Mouse (Mus musculus) midbrain, embryonic 16.5 days (tissue): ENCODE data around the gene Lrmda. TPM values are rescaled to one million over a fixed set of nuclear protein-coding genes. Genes with fewer than 3 reads are reported as not detected.

Experiments used
- ATAC-seq: fragments of 200-750 bp; cut with Nextera tagmentation; 2 replicates; pipeline ENCODE4 v1.8.0; 2017; ENCODE audit warnings: moderate TSS enrichment
- H3K27ac ChIP-seq: fragments of 300-500 bp; sonication (generic); 2 replicates; pipeline ENCODE4 v1.5.1; 2014; ENCODE audit warnings: mild to moderate bottlenecking, low read length, mixed read lengths
- H3K27me3 ChIP-seq: fragments of 300-500 bp; sonication (generic); 2 replicates; pipeline ENCODE4 v1.6.1; 2014; ENCODE audit warnings: low read depth, low read length, mixed read lengths; ENCODE audit not compliant: control insufficient read depth, insufficient read depth
- H3K36me3 ChIP-seq: fragments of 300-500 bp; sonication (generic); 2 replicates; pipeline ENCODE4 v1.6.1; 2014; ENCODE audit warnings: mild to moderate bottlenecking, low read length, moderate library complexity, mixed read lengths; ENCODE audit not compliant: control insufficient read depth, insufficient read depth
- H3K4me1 ChIP-seq: fragments of 300-500 bp; sonication (generic); 2 replicates; pipeline ENCODE4 v1.6.1; 2014; ENCODE audit warnings: mild to moderate bottlenecking, low read length, mixed read lengths; ENCODE audit not compliant: control insufficient read depth, insufficient read depth
- H3K4me2 ChIP-seq: fragments of 300-500 bp; sonication (generic); 2 replicates; pipeline ENCODE4 v1.6.1; 2014; ENCODE audit warnings: mild to moderate bottlenecking, low read length, mixed read lengths
- H3K4me3 ChIP-seq: fragments of 300-500 bp; sonication (generic); 2 replicates; pipeline ENCODE4 v1.5.1; 2014; ENCODE audit warnings: low read depth, mild to moderate bottlenecking, low read length, moderate library complexity, mixed read lengths
- H3K9ac ChIP-seq: fragments of 300-500 bp; sonication (generic); 2 replicates; pipeline ENCODE4 v1.6.1; 2014; ENCODE audit warnings: low read depth, low read length, mixed read lengths
- H3K9me3 ChIP-seq: fragments of 300-500 bp; sonication (generic); replicated peaks from 2 replicates; pipeline ENCODE4 v1.6.1; 2014; ENCODE audit warnings: mild to moderate bottlenecking, low read length, mixed read lengths; ENCODE audit not compliant: control insufficient read depth, poor library complexity, severe bottlenecking
- WGBS: fragments of 180-500 bp; shearing (Covaris S2); extraction: QIAGEN DNeasy Blood & Tissue Kit; methylation state at CpG from one replicate; pipeline ENCODE4 v1.1.7; 2014; 5-methylcytosine and 5-hydroxymethylcytosine counted together
- polyA plus RNA-seq: library from polyadenylated mRNA; unstranded; fragments of >200 nt; fragmentation: Nextera tagmentation; extraction: Ambion mirVana; gene quantifications from 2 replicates; pipeline ENCODE4 v1.2.1, GENCODE M21; 2015

The Lrmda gene
- polyA plus RNA-seq, 1 experiment from 2014 or later = not detected

DNA sequence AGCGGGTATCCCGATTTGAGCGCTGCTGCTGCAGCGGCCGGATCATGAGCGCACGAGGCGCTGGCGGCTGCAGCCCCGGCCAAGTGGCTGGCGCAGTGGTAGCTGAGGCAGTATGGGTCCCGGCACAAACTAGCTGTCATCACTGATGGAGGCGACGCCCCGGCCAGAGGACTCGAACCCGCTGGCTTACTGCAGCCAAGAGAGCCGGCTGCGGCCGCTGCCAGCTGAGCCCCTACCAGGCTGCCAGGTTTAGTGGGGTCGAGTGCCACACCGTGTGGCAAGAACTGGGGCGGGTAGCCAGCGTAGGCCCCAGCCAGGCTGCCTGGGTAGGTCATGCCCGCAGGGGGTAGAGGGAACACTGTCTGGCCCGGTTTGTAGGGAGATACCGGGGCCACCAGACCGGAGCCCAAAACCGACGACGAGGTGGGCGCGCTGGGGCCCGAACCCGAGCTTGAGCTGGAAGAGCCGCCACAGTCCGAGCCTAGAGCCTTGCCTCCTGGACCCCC, 34.0 kb upstream of the Lrmda start:
- under 1% methylated on average over 36 of the region's 37 CpGs for WGBS
- Histone ChIP-seq H3K36me3 (no peaks in the 10 kb centered on the region), H3K27ac (peak overlapping the region; percentile 89), H3K9ac (peak overlapping the region; percentile 79), H3K9me3 (no peaks in the 10 kb centered on the region), H3K27me3 (peaks cover 17% of the 10 kb centered on the region; the same call in 1 of the 2 replicates), H3K4me3 (peak overlapping the region; percentile 82), H3K4me2 (peak overlapping the region; percentile 92), H3K4me1 (peaks cover 46% of the 10 kb centered on the region)
- no peak for ATAC-seq

DNA sequence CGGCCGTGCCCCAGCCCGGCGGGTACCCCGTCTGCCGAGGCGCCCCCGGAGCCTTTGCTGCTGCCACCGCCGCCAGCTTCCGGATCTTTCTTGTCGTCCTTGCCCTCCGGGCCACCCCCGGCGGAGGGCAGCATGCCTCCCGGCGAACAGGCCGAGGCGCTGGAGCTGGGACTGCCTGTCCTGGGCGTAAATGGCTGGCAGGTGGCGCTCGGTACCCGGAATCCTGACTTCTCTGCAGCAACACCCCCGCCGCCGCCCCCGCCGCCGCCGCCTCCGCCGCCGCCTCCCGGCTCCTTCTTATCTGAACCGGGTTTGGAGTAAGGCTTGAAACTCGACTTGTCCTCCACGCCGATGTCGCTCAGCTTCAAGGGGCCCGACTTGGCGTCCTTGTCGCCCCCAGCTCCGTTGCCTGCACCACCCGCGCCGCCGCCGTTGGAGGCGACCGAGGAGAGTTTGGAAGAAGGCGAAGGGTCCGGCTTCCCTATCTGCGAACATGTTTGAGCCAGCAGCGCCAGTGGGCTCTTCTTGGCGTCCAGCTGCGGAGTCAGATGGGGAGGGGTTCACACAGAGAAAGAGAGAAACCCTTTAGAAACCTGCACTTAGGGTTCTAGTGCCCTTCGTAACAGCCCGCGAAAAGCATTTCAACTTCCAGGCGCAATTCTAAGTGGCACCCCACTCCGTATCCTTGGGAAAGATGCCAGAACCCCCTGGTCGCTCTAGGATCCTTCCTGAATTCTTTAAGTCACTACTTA, 33.4 kb upstream of the Lrmda start:
- Histone ChIP-seq H3K4me2 (peak overlapping the region; percentile 92), H3K4me3 (peak overlapping the region; percentile 82), H3K27me3 (peaks cover 12% of the 10 kb centered on the region), H3K36me3 (no peaks in the 10 kb centered on the region), H3K9ac (peak overlapping the region; percentile 79), H3K9me3 (no peaks in the 10 kb centered on the region), H3K27ac (peak overlapping the region; percentile 89), H3K4me1 (peaks cover 52% of the 10 kb centered on the region)
- ATAC-seq = 0 out of 2 replicates have a peak, but pooled peaks have one; percentile 4
- under 1% methylated on average over 55 of the region's 62 CpGs for WGBS

DNA sequence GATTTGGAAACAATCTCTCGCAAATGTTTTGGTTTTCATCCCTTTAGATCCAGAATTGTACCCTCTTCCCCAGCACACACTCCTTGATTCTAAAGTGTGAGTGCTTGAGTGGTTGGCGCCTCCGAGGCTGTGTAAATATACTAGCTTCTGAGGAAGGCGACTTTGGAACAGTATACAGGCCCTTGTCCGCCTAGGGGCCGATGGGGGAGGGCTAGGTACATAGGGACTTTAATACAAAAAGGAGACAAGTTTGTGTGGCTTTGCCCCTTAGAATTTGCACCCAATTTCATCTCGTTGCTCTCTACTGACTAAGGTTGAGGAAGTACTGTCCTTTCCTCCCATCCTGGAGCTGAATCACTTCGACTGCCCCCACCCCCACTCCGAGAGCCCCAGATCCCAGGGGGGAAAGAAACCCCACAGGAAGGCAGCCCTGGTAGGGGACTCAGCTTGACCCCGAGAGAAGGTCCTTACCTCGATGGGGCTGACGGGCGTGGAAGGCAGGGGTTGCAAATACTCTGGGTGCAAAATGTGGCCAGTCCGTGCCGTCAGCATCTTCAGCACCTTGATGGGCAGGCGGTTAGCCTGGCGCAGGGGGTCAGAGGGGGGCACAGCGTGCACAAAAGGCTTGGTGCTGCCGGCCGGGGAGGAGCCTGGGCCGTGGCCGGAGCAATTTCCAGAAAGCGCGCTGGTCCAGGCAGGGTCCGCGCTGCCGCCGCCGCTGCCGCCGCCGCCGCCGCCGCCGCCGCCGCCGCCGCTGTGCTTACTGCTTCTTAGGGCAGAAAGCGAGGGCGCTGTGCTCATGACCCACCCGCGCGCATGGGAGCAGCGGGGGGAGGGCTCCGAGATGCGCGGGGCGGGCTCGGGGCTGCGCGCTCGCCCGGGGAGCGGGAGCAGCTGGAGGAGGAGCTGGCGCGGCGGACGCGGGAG, 32.5 kb upstream of the Lrmda start:
- Histone ChIP-seq H3K9ac (peak overlapping the region; percentile 79), H3K36me3 (no peaks in the 10 kb centered on the region), H3K4me2 (peak overlapping the region; percentile 92), H3K4me3 (peak overlapping the region; percentile 82), H3K4me1 (peaks cover 53% of the 10 kb centered on the region), H3K27ac (peak overlapping the region; percentile 89), H3K27me3 (peaks cover 12% of the 10 kb centered on the region), H3K9me3 (no peaks in the 10 kb centered on the region)
- WGBS = under 1% methylated on average over 53 of the region's 61 CpGs
- peak; percentile 29 for ATAC-seq

DNA sequence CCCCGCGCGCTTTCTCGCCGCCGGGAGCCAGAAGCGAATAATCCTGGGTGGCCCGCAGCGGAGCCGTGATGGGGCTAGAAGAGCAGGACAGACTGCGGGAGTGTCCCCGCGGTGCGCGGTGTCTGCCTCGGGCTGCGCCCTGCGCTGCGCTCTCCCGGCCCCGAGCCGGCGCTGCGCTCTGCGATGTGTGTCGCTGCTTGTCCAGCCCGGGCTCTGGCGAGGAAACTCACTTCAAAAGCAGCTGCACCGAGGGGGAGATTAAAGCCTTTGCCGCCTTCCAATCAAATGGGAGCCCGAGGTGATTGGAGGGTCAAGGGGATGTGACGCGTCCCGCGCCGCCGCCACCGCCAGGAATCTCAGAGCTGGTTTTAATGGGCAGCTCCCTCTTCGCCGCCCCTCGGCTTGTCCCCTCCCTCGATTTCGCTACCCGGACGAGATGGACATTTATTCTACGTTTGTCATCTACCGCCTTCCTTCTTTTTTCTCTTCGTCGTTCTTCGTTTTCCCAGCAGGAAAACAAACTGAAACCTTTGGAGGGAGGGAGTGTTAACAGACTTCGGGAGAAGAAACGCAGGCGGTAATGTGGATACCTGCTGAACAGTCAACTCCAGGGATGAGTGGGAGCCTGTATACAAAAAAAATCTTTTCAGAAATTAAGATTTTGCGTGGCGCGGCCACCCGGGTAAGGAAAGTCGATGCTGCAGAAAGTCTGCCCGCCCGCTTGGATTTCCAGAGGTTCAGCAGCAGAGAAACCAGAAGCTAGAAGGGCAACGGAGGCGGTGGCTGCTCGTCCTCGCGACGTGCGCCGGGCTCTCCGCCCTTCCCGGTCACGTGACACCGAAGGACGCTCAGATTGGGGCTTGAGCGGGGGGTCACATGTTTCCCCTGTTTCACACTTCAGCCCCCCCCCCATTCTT, 31.6 kb upstream of the Lrmda start:
- Histone ChIP-seq H3K9me3 (no peaks in the 10 kb centered on the region), H3K27me3 (peaks cover 12% of the 10 kb centered on the region), H3K36me3 (no peaks in the 10 kb centered on the region), H3K27ac (peak overlapping the region; percentile 89), H3K4me2 (peak overlapping the region; percentile 92), H3K9ac (peak overlapping the region; percentile 79), H3K4me1 (peaks cover 48% of the 10 kb centered on the region), H3K4me3 (peak overlapping the region; percentile 82)
- ATAC-seq = peak; percentile 88
- WGBS = under 1% methylated on average over 67 of the region's 74 CpGs

DNA sequence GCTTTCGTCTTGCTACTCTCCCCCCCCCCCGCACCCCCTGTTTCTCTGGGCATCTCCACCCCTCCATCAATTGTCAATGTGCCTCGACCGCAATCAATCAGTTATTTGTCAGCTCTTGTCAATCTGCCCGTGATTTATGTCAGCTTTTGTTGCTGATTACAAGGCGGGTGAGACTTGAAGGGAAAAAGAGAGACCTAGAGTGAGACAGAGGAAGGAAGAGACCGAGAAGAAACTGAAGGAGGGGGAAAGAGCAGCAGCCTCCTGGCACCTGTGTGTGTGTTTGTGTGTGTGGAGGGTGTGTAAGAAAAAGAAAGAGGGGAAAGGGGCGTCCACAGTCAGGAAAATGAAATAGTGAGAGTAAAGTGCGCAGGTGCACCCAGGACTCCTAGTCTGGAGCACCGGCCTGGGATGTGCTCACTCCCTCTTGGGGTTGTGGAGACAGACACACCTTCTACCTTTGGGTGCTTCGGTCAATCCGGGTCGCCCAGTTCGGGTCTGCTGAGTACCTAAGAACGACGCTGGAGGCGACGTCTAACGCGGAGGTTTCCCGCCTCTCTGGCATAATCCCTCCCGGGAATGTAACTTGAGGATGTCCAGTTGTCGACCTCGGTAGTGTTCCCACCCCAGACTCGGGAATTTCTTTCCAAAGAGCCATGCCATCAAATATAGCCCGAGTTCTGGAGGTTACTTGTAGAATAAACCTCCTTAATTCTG, 30.8 kb upstream of the Lrmda start:
- H3K9me3 ChIP-seq = no peaks in the 10 kb centered on the region
- H3K4me1 ChIP-seq = peaks cover 41% of the 10 kb centered on the region
- no peak for ATAC-seq
- no peaks in the 10 kb centered on the region for H3K36me3 ChIP-seq
- peak overlapping the region; percentile 60 for H3K9ac ChIP-seq
- peak overlapping the region; percentile 78 for H3K27ac ChIP-seq
- H3K4me2 ChIP-seq = peak overlapping the region; percentile 92
- under 1% methylated on average over 25 of the region's 26 CpGs for WGBS
- peak overlapping the region; percentile 82 for H3K4me3 ChIP-seq
- peaks cover 17% of the 10 kb centered on the region for H3K27me3 ChIP-seq

DNA sequence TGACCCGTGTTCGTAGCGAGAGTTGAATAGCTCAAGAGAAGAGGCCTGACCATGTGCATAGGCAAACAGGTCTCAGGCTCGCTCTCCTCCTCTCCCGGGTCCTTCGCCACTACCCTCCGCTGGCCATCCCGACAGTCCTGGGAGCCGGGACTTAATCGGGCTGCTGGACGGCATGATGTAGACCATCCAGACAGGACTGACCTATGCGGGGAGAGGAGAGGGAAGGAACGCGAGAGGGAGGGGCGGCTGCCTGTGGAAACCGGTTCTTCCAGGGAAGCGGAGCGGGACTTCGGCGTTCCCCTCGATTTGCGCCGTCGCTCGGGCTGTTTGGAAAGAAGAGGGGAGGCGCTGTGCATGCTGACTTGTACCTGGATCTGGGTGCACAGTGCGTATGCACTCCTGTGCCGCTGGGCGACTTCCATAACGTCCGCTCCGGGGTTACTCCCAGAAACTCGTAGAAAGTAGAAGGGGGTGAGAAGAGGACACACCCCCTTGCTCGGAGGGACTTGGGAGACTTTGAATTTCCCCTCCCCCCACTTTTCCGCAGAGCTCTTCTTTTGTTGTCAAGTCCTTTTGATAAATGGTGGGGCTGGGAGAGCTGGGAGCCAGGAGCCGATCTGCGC, 30.1 kb upstream of the Lrmda start, which contains the start of gene Zfp503:
Gene Zfp503 (minus strand): TSS at position 311 of the 623 bp plus-strand sequence.
- Histone ChIP-seq H3K27ac (peak within 1 kb of the TSS; percentile 78), H3K36me3 (no peaks in the 10 kb centered on the region), H3K4me1 (peaks cover 41% of the 10 kb centered on the region), H3K9ac (peak within 1 kb of the TSS; percentile 60), H3K4me2 (peak within 1 kb of the TSS; percentile 92), H3K9me3 (no peaks in the 10 kb centered on the region), H3K27me3 (peaks cover 18% of the 10 kb centered on the region), H3K4me3 (peak within 1 kb of the TSS; percentile 82)
- ATAC-seq = no peak
- under 1% methylated on average over 37 of the region's 37 CpGs for WGBS

DNA sequence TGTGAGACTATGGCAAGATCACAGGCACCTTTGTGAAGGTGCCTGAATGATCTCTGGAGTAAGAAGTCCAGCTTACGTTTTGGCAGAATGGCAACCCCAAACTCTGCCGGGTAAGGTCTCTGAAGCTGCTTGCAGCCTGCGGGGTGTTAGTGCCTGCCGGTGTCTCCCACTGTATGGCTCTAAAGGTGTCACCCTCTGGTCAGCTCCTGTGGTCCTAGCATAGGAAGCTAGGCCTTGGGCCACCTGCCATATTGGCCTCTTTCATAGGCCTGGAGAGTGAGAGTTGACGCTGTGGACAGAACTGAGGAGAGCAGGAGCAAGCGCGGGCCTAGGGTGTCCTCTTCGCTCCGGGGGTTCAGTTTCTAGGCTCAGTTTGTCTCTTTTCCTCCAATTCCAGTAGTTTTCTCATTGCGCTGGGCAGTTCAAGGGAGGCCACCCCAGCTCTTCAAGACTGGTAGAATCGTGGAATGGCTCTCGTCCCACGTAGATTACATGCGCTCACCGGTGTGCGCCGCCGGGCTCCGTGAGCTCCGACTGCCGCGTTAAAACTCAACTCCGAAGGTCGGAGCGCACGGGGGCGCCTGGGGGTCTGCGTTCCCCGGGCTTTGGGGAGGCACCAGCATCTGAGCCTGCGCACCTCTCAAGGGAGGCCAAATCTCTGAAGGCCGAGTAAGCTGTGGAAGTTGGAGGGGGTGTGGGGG, 29.0 kb upstream of the Lrmda start:
- Histone ChIP-seq H3K27me3 (peaks cover 20% of the 10 kb centered on the region), H3K27ac (0 out of 2 replicates have a peak overlapping the region, but pooled peaks have one; percentile 14), H3K4me1 (peaks cover 43% of the 10 kb centered on the region), H3K9me3 (no peaks in the 10 kb centered on the region), H3K4me2 (peak overlapping the region; percentile 43), H3K36me3 (no peaks in the 10 kb centered on the region), H3K9ac (peak overlapping the region; percentile 53), H3K4me3 (peak overlapping the region; percentile 23)
- 3% methylated on average over 31 of the region's 31 CpGs for WGBS
- no peak for ATAC-seq
